Mouse (Mus musculus): ENCODE results near the gene Mboat2.
A peak's percentile ranks its signal among the peaks of the same experiment; 100 is the strongest.

The Mboat2 gene

DNA sequence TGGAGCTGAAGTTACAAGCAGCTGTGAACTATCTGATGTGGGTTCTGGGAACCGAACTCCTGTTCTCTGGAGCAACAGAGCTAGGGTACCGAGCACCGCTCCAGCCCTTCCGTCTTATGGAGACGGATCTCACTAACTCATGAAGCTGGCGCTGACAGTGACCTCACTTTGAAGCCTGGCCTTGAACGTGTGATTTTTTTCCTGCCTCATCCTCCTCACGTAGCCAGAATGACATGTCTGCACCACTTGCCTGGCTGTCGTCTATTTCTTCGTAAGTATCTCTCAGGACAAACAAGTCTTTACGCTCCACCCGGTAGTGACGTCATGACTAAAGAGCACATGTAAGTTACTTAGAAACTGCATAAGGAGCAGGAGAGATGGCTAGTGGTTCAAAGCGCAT, 116.4 kb downstream of the Mboat2 start:
- no peak for DNase-seq (ENCODE audit: low read depth, low spot score)

DNA sequence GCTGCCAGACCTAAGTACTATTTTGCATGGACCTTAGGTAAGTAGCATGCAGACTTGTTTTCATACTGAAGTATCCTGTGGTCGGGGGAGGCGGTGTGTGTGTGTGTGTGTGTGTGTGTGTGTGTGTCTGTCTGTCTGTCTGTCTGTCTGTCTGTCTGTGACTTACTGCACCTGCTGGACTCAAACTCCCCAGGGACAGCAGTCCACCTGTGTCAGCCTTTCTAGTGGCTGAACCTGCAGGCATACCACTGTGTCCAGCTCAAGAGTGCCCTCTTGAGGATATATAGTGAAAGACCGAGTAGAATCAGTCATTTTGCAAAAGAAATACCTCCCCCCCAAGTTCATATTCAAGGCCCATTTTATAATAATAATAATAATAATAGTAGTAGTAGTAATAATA, 117.7 kb downstream of the Mboat2 start:
- DNase-seq (ENCODE audit: low read depth, low spot score) = no peak

DNA sequence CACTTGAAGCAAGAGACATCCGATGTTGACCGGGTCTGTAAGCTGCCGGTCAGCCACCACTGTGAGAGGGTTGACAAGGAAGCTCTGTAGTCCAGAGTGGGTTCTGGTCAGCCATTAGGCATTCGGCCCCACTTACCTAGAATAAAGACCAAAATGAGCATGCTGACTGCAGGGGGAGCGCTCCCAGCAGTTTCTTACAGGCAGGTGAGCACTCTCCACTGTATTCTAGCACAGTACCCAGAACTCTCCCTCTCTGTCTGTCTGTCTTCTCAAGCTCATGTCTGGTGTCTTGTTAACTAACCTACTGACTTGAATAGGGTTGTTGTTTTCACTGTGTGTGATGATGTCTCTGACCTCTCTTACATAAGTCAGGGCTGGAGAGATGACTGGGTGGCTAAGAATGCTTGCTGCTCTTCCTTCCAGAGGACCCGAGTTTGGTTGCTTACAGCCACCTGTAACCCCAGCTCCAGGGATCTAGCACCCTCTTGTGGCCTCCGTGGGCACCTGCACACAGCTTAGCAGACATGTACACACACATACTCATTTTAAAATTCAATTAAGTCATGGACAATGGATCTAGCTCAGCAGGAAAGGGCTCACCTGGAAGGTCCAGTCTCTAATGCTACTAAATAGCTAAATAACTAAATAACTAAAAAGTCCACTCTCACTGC, 119.8 kb downstream of the Mboat2 start:
- no peak for DNase-seq (ENCODE audit: low read depth, low spot score)

- DNase-seq (ENCODE audit: low read depth, low spot score) = no peak
These were observed 121.5 kb downstream of the Mboat2 start for GRCm38 (mm10) chr12:24952147-24952546.

GRCm38 (mm10) chr12:24955137-24955536, 124.5 kb downstream of the Mboat2 start:
- no peak for DNase-seq (ENCODE audit: low read depth, low spot score)

DNA sequence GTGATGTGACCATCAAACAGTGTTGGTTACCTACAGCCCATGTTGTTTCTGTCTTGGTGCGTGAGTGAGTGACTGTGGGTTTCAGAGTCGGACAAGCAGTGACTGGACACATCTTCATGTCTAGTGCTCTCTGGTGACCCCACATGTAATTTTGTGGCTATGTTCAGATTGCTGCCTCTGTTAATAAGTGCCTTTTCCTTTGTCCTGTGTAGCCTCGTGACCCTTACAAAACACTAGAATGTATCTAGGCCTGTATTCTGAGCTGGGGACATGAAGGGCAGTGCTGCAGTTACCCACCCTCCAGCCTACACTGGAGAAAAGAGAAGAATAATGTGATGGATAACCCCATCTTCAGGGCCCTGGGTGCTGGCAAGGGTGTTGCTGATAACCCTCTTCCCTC, 127.8 kb downstream of the Mboat2 start:
- DNase-seq (ENCODE audit: low read depth, low spot score) = no peak

DNA sequence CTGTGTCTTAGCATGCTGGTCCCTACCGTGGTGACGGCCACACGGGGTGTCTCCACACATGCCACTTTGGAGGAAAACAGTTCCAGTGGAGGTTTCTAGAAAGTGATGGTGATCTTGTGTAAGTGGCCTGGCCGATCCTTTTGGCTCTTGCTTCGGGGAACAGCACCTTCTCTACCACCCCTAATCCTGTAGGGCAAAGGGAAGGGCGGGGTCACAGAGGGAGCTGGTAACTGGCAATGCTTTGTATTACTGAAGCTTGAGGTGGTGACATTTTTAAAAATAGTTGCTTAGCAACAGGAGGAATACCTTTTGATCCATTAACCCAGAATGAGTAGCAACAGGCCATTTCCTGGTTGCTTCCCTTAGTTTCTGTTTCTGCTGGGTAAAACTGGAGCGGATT, 131.1 kb downstream of the Mboat2 start:
- DNase-seq (ENCODE audit: low read depth, low spot score) = no peak

DNA sequence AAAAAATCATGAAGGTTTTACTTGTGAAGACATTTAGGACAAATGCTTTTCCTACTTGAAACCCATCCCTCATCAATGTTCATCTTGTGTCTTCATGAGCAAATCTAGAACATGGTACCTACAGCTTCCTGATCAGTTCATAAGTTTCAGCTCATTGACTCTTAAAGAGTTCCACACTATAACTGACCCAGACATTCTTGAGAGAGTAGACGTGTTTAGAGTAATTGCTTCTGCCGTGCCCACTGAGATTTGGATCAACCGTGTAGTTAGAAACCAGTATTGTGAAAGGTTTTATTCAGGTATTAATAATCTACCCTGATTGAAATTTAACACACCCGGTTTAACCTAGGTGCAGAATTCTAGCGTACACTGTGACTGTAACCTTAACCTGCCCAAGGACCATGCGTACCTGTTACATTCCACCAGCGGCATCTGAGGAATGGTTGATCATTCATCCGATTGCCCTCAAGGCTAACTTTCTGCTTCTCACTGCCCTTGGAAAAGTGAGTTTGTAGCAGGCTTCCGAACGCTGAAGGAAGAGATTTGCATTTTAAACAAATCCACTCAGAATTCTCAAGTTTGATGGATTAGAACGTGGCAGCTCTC, 131.8 kb downstream of the Mboat2 start:
- no peak for DNase-seq (ENCODE audit: low read depth, low spot score)

DNA sequence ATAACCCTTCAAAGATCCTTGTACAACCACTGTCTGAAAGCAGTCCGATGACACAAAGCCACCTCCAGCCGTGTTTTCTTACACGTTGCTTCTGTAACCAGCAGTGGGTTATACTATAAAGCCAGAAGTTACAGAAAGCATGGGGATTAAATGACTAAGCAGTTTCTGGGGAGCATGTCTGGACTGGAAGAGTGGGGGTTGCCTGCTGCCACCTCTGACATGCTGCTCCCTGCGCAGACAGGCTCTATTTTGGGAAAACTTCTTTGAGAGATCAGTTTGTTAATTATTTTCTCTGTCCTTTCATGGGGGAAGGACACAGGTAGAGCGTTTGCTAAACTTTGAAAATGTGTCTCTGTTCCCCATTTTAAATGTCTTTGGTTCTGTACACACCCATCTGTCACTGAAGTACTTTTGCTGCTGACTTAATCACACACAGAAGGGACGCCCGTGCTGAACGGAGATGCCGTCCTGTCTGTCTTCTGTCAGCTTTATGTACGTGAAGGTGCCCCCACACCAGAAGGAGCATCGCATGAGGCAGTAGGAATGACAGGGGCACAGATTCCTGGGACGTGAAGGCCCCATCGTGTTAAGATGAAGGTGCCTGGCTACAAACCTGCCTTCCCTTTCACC, 132.8 kb downstream of the Mboat2 start:
- no peak for DNase-seq (ENCODE audit: low read depth, low spot score)

DNA sequence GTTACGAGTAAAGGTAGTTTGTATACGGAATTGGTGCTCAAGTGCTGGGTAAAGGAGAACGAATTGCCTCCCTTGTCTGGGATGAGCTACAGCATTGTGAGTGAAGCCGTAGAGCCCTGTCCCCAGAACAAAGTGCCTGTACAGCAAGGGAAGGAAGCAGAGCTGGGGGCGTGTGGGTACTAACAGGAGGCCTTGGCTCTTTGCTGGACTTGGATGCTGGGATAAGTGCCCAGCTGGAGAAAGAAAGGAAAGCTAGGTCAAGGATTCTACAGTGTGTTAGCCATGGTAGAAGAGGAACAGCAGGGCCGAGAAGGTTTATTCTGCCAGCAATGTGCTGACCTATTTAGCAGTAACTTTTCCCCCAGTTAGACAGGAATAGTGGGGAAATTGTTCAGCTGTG, 134.7 kb downstream of the Mboat2 start:
- DNase-seq (ENCODE audit: low read depth, low spot score) = no peak

DNA sequence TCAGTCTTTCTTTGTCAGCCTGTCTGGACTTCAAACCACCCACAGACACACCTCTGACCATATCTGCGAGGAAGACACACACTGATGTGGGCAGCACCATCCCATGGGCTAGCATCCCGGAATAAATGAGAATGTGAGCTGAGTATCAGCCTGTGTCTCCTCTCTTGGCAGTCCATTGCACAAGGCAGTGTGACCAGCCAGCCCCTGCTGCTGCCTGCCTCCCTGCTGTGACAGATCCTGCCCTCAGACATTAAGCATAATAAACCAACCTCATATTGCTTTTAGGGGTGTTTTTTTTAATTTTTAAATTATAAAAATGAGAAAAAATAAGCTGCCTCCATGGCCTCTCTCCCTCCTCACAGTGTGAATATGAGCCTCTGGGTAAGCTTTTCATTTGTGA, 135.4 kb downstream of the Mboat2 start:
- no peak for DNase-seq (ENCODE audit: low read depth, low spot score)

DNA sequence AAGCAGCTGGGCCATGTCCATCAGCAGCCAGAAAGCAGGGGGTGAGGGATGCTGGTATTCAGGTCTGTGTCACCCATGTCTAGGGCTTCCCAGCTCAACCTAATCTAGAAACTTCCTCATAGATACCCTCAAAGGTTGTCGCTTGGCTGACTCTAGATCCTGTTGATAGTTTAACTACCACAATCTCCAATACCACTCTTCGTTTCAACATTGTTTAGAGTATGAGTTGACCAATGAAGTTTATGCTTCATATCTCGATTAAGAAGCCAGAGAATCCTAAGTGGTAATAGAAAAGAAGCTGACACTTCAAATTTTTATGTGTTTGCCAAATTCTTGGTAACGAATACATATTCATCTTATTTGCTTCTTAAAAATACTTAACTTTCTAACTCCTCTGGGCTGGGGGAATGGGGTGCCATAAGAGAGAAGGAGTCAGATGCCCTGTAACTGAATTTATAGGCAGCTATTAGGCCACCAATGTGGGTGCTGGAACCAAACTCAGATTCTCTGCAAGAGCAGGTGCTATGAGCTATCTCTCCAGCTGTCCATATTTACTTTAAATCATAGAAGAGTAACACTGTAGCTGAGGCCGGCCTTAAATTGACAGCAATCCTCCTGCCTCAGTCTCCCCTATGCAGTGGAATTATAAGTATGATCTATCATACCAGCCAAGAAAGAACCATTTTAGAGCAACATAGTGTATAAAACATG, 141.0 kb downstream of the Mboat2 start:
- DNase-seq (ENCODE audit: low read depth, low spot score) = no peak

- no peak for DNase-seq (ENCODE audit: low read depth, low spot score)
These were observed 142.0 kb downstream of the Mboat2 start for GRCm38 (mm10) chr12:24972371-24973350.

GRCm38 (mm10) chr12:24973586-24973985, 142.9 kb downstream of the Mboat2 start:
- no peak for DNase-seq (ENCODE audit: low read depth, low spot score)

- peak; percentile 82 for DNase-seq (ENCODE audit: low read depth, low spot score)
These were observed 143.9 kb downstream of the Mboat2 start, which contains the start of gene Kidins220 for GRCm38 (mm10) chr12:24974446-24975114. Gene Kidins220, plus strand, starts transcription at chr12:24974925.

- peak; percentile 68 for DNase-seq (ENCODE audit: low read depth, low spot score)
These were observed 144.5 kb downstream of the Mboat2 start for GRCm38 (mm10) chr12:24975115-24975733.

DNA sequence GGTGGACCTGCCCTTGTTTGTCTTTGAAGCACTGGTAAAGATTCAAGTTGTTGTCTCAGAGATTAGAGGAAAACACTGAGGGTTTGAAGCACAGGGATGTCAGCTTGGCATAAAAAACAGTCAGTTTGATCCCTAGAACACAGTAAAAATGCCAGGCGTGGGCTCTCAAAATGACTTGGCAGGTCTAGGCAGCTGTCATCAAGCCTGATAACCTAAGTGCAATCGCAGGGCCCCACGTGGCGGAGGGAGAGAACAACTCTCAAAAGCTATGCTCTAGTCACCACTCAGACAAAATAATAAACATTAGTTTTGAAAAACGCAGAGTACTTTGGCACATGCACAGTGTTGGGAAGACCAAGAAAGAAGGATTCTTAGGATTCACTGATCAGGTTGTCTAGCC, 154.5 kb downstream of the Mboat2 start:
- DNase-seq (ENCODE audit: low read depth, low spot score) = no peak

DNA sequence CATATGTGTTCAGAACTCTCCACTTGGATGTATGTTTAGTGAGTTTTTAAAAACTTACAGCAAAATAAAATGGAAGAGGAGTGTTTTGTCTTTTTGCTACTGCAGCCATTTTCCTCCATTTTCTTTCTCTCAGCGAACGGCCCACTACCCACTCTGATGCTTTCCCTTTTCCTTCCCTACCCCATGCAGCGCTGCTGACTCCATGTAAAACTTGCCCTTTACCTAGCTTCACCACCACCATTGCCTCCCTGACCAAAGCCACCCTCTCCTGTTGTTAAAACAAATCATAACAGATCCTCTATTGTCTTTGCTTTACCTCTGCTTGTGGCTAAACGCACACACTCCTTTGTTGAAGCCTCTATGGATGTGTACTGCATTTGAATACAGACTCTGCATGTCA, 164.7 kb downstream of the Mboat2 start:
- no peak for DNase-seq (ENCODE audit: low read depth, low spot score)

DNA sequence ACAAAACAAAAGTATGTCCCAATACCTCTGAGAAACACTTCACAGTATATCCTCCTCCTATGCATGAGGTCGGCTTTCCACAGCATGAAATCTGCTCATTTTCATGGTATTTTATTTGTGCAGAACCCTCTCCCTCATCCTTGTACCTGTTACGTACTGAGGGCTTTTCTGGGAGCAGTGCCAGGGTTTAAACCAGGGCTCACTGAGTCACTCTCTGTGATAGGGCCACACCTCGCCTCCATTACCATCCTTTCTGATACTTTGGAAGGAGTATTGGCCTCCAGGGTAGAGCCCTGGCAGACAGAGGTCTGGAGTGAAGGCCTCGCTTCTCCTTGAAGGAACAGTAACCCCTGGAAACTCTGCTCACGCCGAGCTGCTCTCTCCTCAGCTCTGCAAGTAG, 174.7 kb downstream of the Mboat2 start:
- no peak for DNase-seq (ENCODE audit: low read depth, low spot score)

DNA sequence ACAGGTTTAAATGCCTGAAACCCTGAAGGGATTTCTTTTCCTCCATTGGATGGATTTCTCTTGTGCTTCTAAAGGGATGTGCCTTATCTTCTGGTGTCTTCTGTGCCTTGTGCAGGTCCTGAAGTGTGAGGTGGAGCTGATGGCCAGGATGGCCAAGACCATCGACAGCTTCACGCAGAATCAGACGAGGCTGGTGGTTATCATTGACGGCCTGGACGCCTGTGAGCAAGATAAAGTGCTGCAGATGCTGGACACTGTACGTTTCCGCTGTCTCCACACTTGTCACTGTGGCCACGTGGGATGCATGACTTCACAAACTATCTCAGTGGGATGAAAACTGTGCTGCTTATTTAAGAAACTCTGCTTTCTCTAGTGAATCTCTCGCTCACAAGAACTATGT, 179.3 kb downstream of the Mboat2 start:
- DNase-seq (ENCODE audit: low read depth, low spot score) = no peak
